Mouse (Mus musculus): ENCODE measurements around the gene Sgsm3. TPM values are rescaled to one million over a fixed set of nuclear protein-coding genes. Genes with fewer than 3 reads are reported as not detected.

The Sgsm3 gene
- total RNA-seq, 2 experiments from 2014 or later = 93.0 to 112 TPM

- intact Hi-C loops (cut with DNase I) = no loop called here
- Histone ChIP-seq H3K4me3 (no peak overlapping the region), H3K27ac (0 out of 2 replicates have a peak overlapping the region, but pooled peaks have one; percentile 28)
- DNase-seq (ENCODE audit: extremely low spot score in 1 of 2, low spot score in 2 of 2) = no peak
- TF ChIP-seq CTCF (IDR thresholded peaks at IDR 0.05) = no peak
Observed at GRCm38 (mm10) chr15:81032941-81033629, 55.5 kb downstream of the Sgsm3 start.

GRCm38 (mm10) chr15:81034119-81034518 lies 56.6 kb downstream of the Sgsm3 start:
- TF ChIP-seq CTCF (IDR thresholded peaks at IDR 0.05) = no peak
- Histone ChIP-seq H3K27ac (peak overlapping the region; percentile 48; the same call in 1 of the 2 replicates), H3K4me3 (no peak overlapping the region)
- intact Hi-C loops (cut with DNase I) = no loop called here
- no peak for DNase-seq (ENCODE audit: extremely low spot score in 1 of 2, low spot score in 2 of 2)

- no peak overlapping the region for H3K4me3 ChIP-seq
- H3K27ac ChIP-seq = no peak overlapping the region
- no peak for TF ChIP-seq CTCF (IDR thresholded peaks at IDR 0.05)
- no peak for DNase-seq (ENCODE audit: extremely low spot score in 1 of 2, low spot score in 2 of 2)
- intact Hi-C loops (cut with DNase I) = no loop called here
Observed at GRCm38 (mm10) chr15:81035417-81036162, 58.0 kb downstream of the Sgsm3 start.

- no peak for TF ChIP-seq CTCF (IDR thresholded peaks at IDR 0.05)
- Histone ChIP-seq H3K4me3 (no peak overlapping the region), H3K27ac (0 out of 2 replicates have a peak overlapping the region, but pooled peaks have one; percentile 40)
- no peak for DNase-seq (ENCODE audit: extremely low spot score in 1 of 2, low spot score in 2 of 2)
- intact Hi-C loops (cut with DNase I) = no loop called here
Observed at GRCm38 (mm10) chr15:81038419-81038818, 60.9 kb downstream of the Sgsm3 start.

GRCm38 (mm10) chr15:81041767-81042166 lies 64.2 kb downstream of the Sgsm3 start:
- intact Hi-C loops (cut with DNase I) = no loop called here
- H3K27ac ChIP-seq = no peak overlapping the region

GRCm38 (mm10) chr15:81042276-81042931 lies 64.8 kb downstream of the Sgsm3 start:
- Histone ChIP-seq H3K4me3 (no peak overlapping the region), H3K27ac (no peak overlapping the region)
- peak; percentile 41 for TF ChIP-seq CTCF (IDR thresholded peaks at IDR 0.05)
- DNase-seq (ENCODE audit: extremely low spot score in 1 of 2, low spot score in 2 of 2) = no peak
- intact Hi-C loops (cut with DNase I) = no loop called here

More at GRCm38 (mm10) chr15:81041767-81042166, 64.2 kb downstream of the Sgsm3 start:
- TF ChIP-seq CTCF (IDR thresholded peaks at IDR 0.05) = no peak
- DNase-seq (ENCODE audit: extremely low spot score in 1 of 2, low spot score in 2 of 2) = no peak
- no peak overlapping the region for H3K4me3 ChIP-seq

GRCm38 (mm10) chr15:81044446-81044845 lies 66.9 kb downstream of the Sgsm3 start:
- DNase-seq (ENCODE audit: extremely low spot score in 1 of 2, low spot score in 2 of 2) = no peak
- no peak for TF ChIP-seq CTCF (IDR thresholded peaks at IDR 0.05)
- intact Hi-C loops (cut with DNase I) = no loop called here
- Histone ChIP-seq H3K4me3 (no peak overlapping the region), H3K27ac (no peak overlapping the region)

- intact Hi-C loops (cut with DNase I) = no loop called here
- Histone ChIP-seq H3K4me3 (no peak overlapping the region), H3K27ac (no peak overlapping the region)
- no peak for TF ChIP-seq CTCF (IDR thresholded peaks at IDR 0.05)
- DNase-seq (ENCODE audit: extremely low spot score in 1 of 2, low spot score in 2 of 2) = no peak
Observed at GRCm38 (mm10) chr15:81045336-81045735, 67.8 kb downstream of the Sgsm3 start.

GRCm38 (mm10) chr15:81046061-81046460 lies 68.5 kb downstream of the Sgsm3 start:
- DNase-seq (ENCODE audit: extremely low spot score in 1 of 2, low spot score in 2 of 2) = no peak
- intact Hi-C loops (cut with DNase I) = no loop called here
- no peak for TF ChIP-seq CTCF (IDR thresholded peaks at IDR 0.05)
- Histone ChIP-seq H3K4me3 (no peak overlapping the region), H3K27ac (no peak overlapping the region)

- intact Hi-C loops (cut with DNase I) = no loop called here
- DNase-seq (ENCODE audit: extremely low spot score in 1 of 2, low spot score in 2 of 2) = no peak
- H3K4me3 ChIP-seq = no peak overlapping the region
- no peak overlapping the region for H3K27ac ChIP-seq
- TF ChIP-seq CTCF (IDR thresholded peaks at IDR 0.05) = no peak
Observed at GRCm38 (mm10) chr15:81047497-81047896, 69.9 kb downstream of the Sgsm3 start.

GRCm38 (mm10) chr15:81049401-81050053 lies 72.0 kb downstream of the Sgsm3 start:
- intact Hi-C loops (cut with DNase I) = no loop called here
- no peak for DNase-seq (ENCODE audit: extremely low spot score in 1 of 2, low spot score in 2 of 2)

More at GRCm38 (mm10) chr15:81049401-81050053, 72.0 kb downstream of the Sgsm3 start:
- TF ChIP-seq CTCF (IDR thresholded peaks at IDR 0.05) = peak; percentile 61
- no peak overlapping the region for H3K4me3 ChIP-seq
- H3K27ac ChIP-seq = no peak overlapping the region

Measured in left cerebral cortex, adult 2 months (tissue).